Mouse (Mus musculus): Measurements from ENCODE around the gene Scnn1b. TPM values are rescaled to one million over a fixed set of nuclear protein-coding genes. Genes with fewer than 3 reads are reported as not detected.

Scnn1b gene
- total and polyA plus RNA-seq, 3 experiments, result 0.04 TPM; not detected in 2

DNA sequence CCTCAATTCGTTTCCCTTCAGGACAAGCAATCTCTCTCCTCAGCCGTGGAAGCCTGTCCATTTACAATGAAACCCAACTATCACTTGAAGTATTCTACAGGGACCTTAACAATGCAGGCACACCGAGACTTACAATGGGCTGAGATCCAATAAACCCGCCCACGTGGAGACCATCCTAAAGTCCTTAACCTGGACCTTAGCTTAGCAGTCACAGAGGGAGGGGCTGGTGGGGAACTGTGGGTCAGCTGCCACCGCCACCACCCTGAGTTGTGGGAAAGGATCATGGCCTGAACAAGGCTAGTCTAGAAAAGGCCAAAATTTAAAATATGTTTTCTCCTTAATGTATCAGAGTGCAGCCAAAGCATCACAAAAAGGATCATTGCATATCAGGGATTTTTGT is 74.4 kb downstream of the Scnn1b start:
- dilution Hi-C loops (cut with MboI; ENCODE audit: extremely low pct_ligation_motif_present, extremely low pct_unique_long_range_greater_than_20kb, low sequenced_read_pairs), result no loop called here
- H3K36me3 ChIP-seq (replicated peaks in 1 of 2; ENCODE audit: control insufficient read depth in 1 of 2, insufficient read depth in 1 of 2, low read length in 1 of 2), result peaks cover 27 to 87% of the 10 kb centered on the region in 2 experiments

DNA sequence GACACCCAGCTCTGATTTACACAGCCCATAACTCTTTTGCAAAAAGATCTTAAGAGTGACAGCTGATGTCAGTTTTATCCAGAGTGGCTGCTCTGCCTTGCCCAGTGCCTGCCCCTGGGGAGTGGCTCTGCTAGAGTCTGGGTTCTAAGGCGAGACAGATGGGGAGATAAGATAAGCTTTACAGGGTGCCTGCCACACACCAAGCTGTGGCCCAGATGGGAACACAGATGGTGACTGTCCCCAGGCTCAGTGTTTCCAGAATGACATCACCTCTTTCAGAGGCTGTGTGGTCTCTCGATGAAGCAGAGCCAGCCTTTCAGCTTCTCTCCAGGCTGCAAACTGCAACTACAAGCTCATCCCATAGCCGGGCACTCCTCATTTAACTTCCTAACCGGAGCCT is 74.9 kb downstream of the Scnn1b start:
- peak; percentile 25 for DNase-seq (ENCODE audit: extremely low read depth)
- in situ Hi-C loops (cut with MboI; ENCODE audit: low pct_ligation_motif_present, low pct_unique_long_range_greater_than_20kb, low sequenced_read_pairs), result no loop called here

More for the DNA sequence above, 74.4 kb downstream of the Scnn1b start:
- H3K79me2 ChIP-seq (replicated peaks; ENCODE audit: control insufficient read depth, extremely low read depth, insufficient read depth, poor library complexity, severe bottlenecking), result no peaks in the 10 kb centered on the region
- peaks cover 0 to 13% of the 10 kb centered on the region in 2 experiments; a peak in 1 of 4 replicates for H3K4me1 ChIP-seq (ENCODE audit: control insufficient read depth in 1 of 2, insufficient read depth in 2 of 2)
- TF ChIP-seq BHLHE40 (IDR thresholded peaks at IDR 0.05; ENCODE audit: low read depth, low read length), result no peak
- TF ChIP-seq ELF1 (IDR thresholded peaks at IDR 0.05; ENCODE audit: low read depth, low read length), result no peak
- H3K9ac ChIP-seq (ENCODE audit: insufficient read depth, low read depth), result no peak overlapping the region
- H3K4me2 ChIP-seq (ENCODE audit: insufficient read depth, low read depth, poor library complexity, severe bottlenecking), result no peak overlapping the region
- in situ Hi-C loops (cut with MboI; ENCODE audit: low pct_ligation_motif_present, low pct_unique_long_range_greater_than_20kb, low sequenced_read_pairs), result no loop called here
- no peak overlapping the region for H3K4me3 ChIP-seq (replicated peaks in 1 of 3; ENCODE audit: low read depth in 2 of 3, low read length in 2 of 3, poor library complexity in 1 of 3)
- no peaks in the 10 kb centered on the region for H3K27me3 ChIP-seq (replicated peaks)
- no peaks in the 10 kb centered on the region for H3K9me3 ChIP-seq (replicated peaks; ENCODE audit: low read length)
- DNase-seq (ENCODE audit: extremely low read depth), result no peak
- H3K27ac ChIP-seq (ENCODE audit: insufficient read depth, low read depth), result no peak overlapping the region

DNA sequence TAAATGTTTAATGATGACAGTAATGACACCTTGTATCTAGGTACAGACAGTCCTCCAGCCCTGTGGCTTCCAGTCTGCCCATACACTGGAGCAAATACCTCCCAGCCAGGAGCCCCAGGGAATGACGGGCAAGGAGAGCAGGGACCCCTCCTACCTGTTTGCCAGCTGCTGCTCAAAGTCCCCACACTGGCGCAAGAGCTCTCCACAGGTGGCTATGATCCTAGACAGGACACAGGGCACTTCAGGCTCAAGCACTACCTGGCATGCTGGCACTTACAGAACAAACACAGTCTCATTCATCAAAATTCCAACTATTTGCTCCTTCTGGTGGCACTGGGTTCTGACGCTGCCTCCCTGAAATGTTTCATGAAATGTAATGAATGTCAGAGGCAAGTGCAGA is 76.2 kb downstream of the Scnn1b start:
- H3K27me3 ChIP-seq (replicated peaks), result no peaks in the 10 kb centered on the region
- peaks cover 18 to 78% of the 10 kb centered on the region in 2 experiments for H3K36me3 ChIP-seq (replicated peaks in 1 of 2; ENCODE audit: control insufficient read depth in 1 of 2, insufficient read depth in 1 of 2, low read length in 1 of 2)
- in situ Hi-C loops (cut with MboI; ENCODE audit: low pct_ligation_motif_present, low pct_unique_long_range_greater_than_20kb, low sequenced_read_pairs), result no loop called here
- no peaks in the 10 kb centered on the region for H3K79me2 ChIP-seq (replicated peaks; ENCODE audit: control insufficient read depth, extremely low read depth, insufficient read depth, poor library complexity, severe bottlenecking)
- TF ChIP-seq POLR2AphosphoS2 (IDR thresholded peaks at IDR 0.05; ENCODE audit: low read depth, low read length) (no peak), EP300 (IDR thresholded peaks at IDR 0.05; ENCODE audit: low read length) (no peak), ELF1 (IDR thresholded peaks at IDR 0.05; ENCODE audit: low read depth, low read length) (no peak), ZC3H11A (IDR thresholded peaks at IDR 0.05; ENCODE audit: low read depth, low read length) (no peak)
- dilution Hi-C loops (cut with MboI; ENCODE audit: extremely low pct_ligation_motif_present, extremely low pct_unique_long_range_greater_than_20kb, low sequenced_read_pairs), result no loop called here
- H3K4me2 ChIP-seq (ENCODE audit: insufficient read depth, low read depth, poor library complexity, severe bottlenecking), result no peak overlapping the region
- no peaks in the 10 kb centered on the region for H3K9me3 ChIP-seq (replicated peaks; ENCODE audit: low read length)
- no peak overlapping the region for H3K4me3 ChIP-seq (replicated peaks in 1 of 3; ENCODE audit: low read depth in 2 of 3, low read length in 2 of 3, poor library complexity in 1 of 3)
- no peak for DNase-seq (ENCODE audit: extremely low read depth)
- H3K4me1 ChIP-seq (ENCODE audit: control insufficient read depth in 1 of 2, insufficient read depth in 2 of 2), result peaks cover 0 to 13% of the 10 kb centered on the region in 2 experiments; a peak in 1 of 4 replicates
- H3K9ac ChIP-seq (ENCODE audit: insufficient read depth, low read depth), result no peak overlapping the region
- H3K27ac ChIP-seq (ENCODE audit: insufficient read depth, low read depth), result no peak overlapping the region

More for the DNA sequence above, 74.9 kb downstream of the Scnn1b start:
- H3K4me2 ChIP-seq (ENCODE audit: insufficient read depth, low read depth, poor library complexity, severe bottlenecking), result no peak overlapping the region
- H3K4me3 ChIP-seq (replicated peaks in 1 of 3; ENCODE audit: low read depth in 2 of 3, low read length in 2 of 3, poor library complexity in 1 of 3), result no peak overlapping the region
- no peak overlapping the region for H3K27ac ChIP-seq (ENCODE audit: insufficient read depth, low read depth)
- H3K4me1 ChIP-seq (ENCODE audit: control insufficient read depth in 1 of 2, insufficient read depth in 2 of 2), result peaks cover 0 to 13% of the 10 kb centered on the region in 2 experiments; a peak in 1 of 4 replicates
- H3K36me3 ChIP-seq (replicated peaks in 1 of 2; ENCODE audit: control insufficient read depth in 1 of 2, insufficient read depth in 1 of 2, low read length in 1 of 2), result peaks cover 27 to 86% of the 10 kb centered on the region in 2 experiments
- H3K79me2 ChIP-seq (replicated peaks; ENCODE audit: control insufficient read depth, extremely low read depth, insufficient read depth, poor library complexity, severe bottlenecking), result no peaks in the 10 kb centered on the region
- H3K27me3 ChIP-seq (replicated peaks), result no peaks in the 10 kb centered on the region
- TF ChIP-seq JUN (IDR thresholded peaks at IDR 0.05; ENCODE audit: insufficient read depth, low read depth, low read length), result peak; percentile 14; the same call in 1 of the 2 replicates
- no peak for TF ChIP-seq MXI1 (IDR thresholded peaks at IDR 0.05; ENCODE audit: low read depth, low read length)
- TF ChIP-seq RCOR1 (conservative IDR thresholded peaks at IDR 0.05; ENCODE audit: low read depth, low read length), result no peak
- TF ChIP-seq CHD1 (IDR thresholded peaks at IDR 0.05; ENCODE audit: low read depth, low read length), result no peak
- peak; percentile 17; the same call in 1 of the 2 replicates for TF ChIP-seq TCF12 (IDR thresholded peaks at IDR 0.05; ENCODE audit: low read depth, low read length)
- peak; percentile 48 for TF ChIP-seq ETS1 (conservative IDR thresholded peaks at IDR 0.05; ENCODE audit: low read depth, low read length)
- no peak for TF ChIP-seq IRF4 (IDR thresholded peaks at IDR 0.05; ENCODE audit: low read depth, low read length)
- no peak for TF ChIP-seq ZNF384 (IDR thresholded peaks at IDR 0.05; ENCODE audit: low read depth, low read length)
- dilution Hi-C loops (cut with MboI; ENCODE audit: extremely low pct_ligation_motif_present, extremely low pct_unique_long_range_greater_than_20kb, low sequenced_read_pairs), result no loop called here
- no peaks in the 10 kb centered on the region for H3K9me3 ChIP-seq (replicated peaks; ENCODE audit: low read length)
- H3K9ac ChIP-seq (ENCODE audit: insufficient read depth, low read depth), result no peak overlapping the region
